In genomic region chr6:6881638-6882190, GRCm38 (mm10) we compare ENCODE assay signal across 8 mouse cellular contexts. TPM values are rescaled to one million over a fixed set of nuclear protein-coding genes. Genes with fewer than 3 reads are reported as not detected.
A peak's percentile ranks its signal among the peaks of the same experiment; 100 is the strongest.
DNase-seq lines count a peak whose midpoint lies in the region; ATAC-seq and TF ChIP-seq lines count a peak whose summit lies in the region.

Gene Dlx5 (minus strand): TSS chr6:6882085.

- peak within 1 kb of the TSS; percentile 74 for H3K4me3 ChIP-seq in forebrain, embryonic 16.5 days (replicated peaks; ENCODE audit: low read length)
- H3K4me3 ChIP-seq in intestine, postnatal 0 days (ENCODE audit: low read depth, low read length): peak within 1 kb of the TSS; percentile 33
- H3K4me3 ChIP-seq in testis, adult 2 months (ENCODE audit: control insufficient read depth, low read depth, low read length): peak within 1 kb of the TSS; percentile 72

- no peak for TF ChIP-seq POLR2A in testis, adult 2 months (IDR thresholded peaks at IDR 0.05; ENCODE audit: control insufficient read depth, low read depth, low read length)

- H3K4me2 ChIP-seq in forebrain, embryonic 16.5 days (ENCODE audit: low read length): peak within 1 kb of the TSS; percentile 79
- peak within 1 kb of the TSS; percentile 61 for H3K4me2 ChIP-seq in intestine, postnatal 0 days (replicated peaks; ENCODE audit: low read depth)

- H3K27ac ChIP-seq in forebrain, embryonic 16.5 days (ENCODE audit: low read length): peak within 1 kb of the TSS; percentile 94
- no peak within 1 kb of the TSS for H3K27ac ChIP-seq in intestine, postnatal 0 days (ENCODE audit: low read depth, low read length)
- H3K27ac ChIP-seq in testis, adult 2 months (ENCODE audit: control insufficient read depth, insufficient read depth, low read depth, low read length): no peak within 1 kb of the TSS

- H3K9me3 ChIP-seq in forebrain, embryonic 16.5 days (ENCODE audit: control insufficient read depth, low read length): no peaks in the 10 kb centered on the region
- no peaks in the 10 kb centered on the region for H3K9me3 ChIP-seq in intestine, postnatal 0 days (ENCODE audit: control insufficient read depth)

- H3K9ac ChIP-seq in forebrain, embryonic 16.5 days (replicated peaks; ENCODE audit: low read depth, low read length): peak within 1 kb of the TSS; percentile 88
- no peak within 1 kb of the TSS for H3K9ac ChIP-seq in intestine, postnatal 0 days (ENCODE audit: low read depth, low read length)

- H3K36me3 ChIP-seq in forebrain, embryonic 16.5 days (ENCODE audit: control insufficient read depth, insufficient read depth): no peaks in the 10 kb centered on the region
- no peaks in the 10 kb centered on the region for H3K36me3 ChIP-seq in intestine, postnatal 0 days (ENCODE audit: control insufficient read depth, insufficient read depth)
- H3K36me3 ChIP-seq in testis, adult 2 months (ENCODE audit: control insufficient read depth, insufficient read depth, low read length): no peaks in the 10 kb centered on the region

- WGBS in forebrain, embryonic 16.5 days: 0% methylated on average over 40 of the region's 42 CpGs
- WGBS in intestine, postnatal 0 days: under 1% methylated on average over 39 of the region's 42 CpGs

- CTCF ChIA-PET in Patski (lab: Charles Lee): no interaction called here

- peak; percentile 75 for ATAC-seq in Patski
- ATAC-seq in forebrain, embryonic 16.5 days: peak; percentile 92
- ATAC-seq in intestine, postnatal 0 days: no peak

- DNase-seq in cerebellum, postnatal 10 days: peak; percentile 54 to 55
- DNase-seq in cerebellum, adult 8-10 months: no peak
- no peak for DNase-seq in Patski (ENCODE audit: low read depth, low spot score)
- DNase-seq in mesoderm, embryonic 11.5 days (ENCODE audit: low read depth, low spot score): peak; percentile 49
- no peak for DNase-seq in thymus, postnatal 10 days (ENCODE audit: low spot score in 2 of 2)

- H3K4me1 ChIP-seq in forebrain, embryonic 16.5 days (replicated peaks; ENCODE audit: control insufficient read depth, insufficient read depth, low read length): peaks cover 21% of the 10 kb centered on the region
- no peaks in the 10 kb centered on the region for H3K4me1 ChIP-seq in intestine, postnatal 0 days (replicated peaks; ENCODE audit: control insufficient read depth, insufficient read depth, low read length)
- H3K4me1 ChIP-seq in testis, adult 2 months (ENCODE audit: control insufficient read depth, insufficient read depth, low read length): peaks cover 11% of the 10 kb centered on the region

- no peak for TF ChIP-seq CTCF in Patski (IDR thresholded peaks at IDR 0.05)
- TF ChIP-seq CTCF in intestine, postnatal 0 days (IDR thresholded peaks at IDR 0.05; ENCODE audit: low read depth): no peak
- no peak for TF ChIP-seq CTCF in testis, adult 2 months (IDR thresholded peaks at IDR 0.05; ENCODE audit: control insufficient read depth, insufficient read depth, insufficient replicate concordance, low read depth, low read length)

- H3K27me3 ChIP-seq in Patski: peaks cover under 1% of the 10 kb centered on the region
- peaks cover 20% of the 10 kb centered on the region for H3K27me3 ChIP-seq in forebrain, embryonic 16.5 days (replicated peaks; ENCODE audit: control insufficient read depth, insufficient read depth, low read length)
- H3K27me3 ChIP-seq in intestine, postnatal 0 days (replicated peaks; ENCODE audit: control insufficient read depth, insufficient read depth, low read length): peaks cover 79% of the 10 kb centered on the region
- H3K27me3 ChIP-seq in testis, adult 2 months (ENCODE audit: control insufficient read depth, insufficient read depth, low read length): peaks cover 2% of the 10 kb centered on the region; the same call in 1 of the 2 replicates

- POLR2A ChIA-PET in Patski (lab: Charles Lee): interaction anchor here (0.6 to 1.6 kb wide), 5 partner anchors 304 to 769 kb away, joined by 3 to 4 read pairs (median 3); no protein-coding TSS in a partner anchor

- in situ Hi-C loops in Patski (cut with MboI; ENCODE audit: low pct_unique_long_range_greater_than_20kb): loop anchor here (5.0 to 10.0 kb wide), 6 partner anchors 304 to 869 kb away; partner anchors contain the start of genes Sem1 and Slc25a13

RNA-seq across cellular contexts. Expression of gene Dlx5, which starts in this region (rescaled TPM):
- 15.9 TPM for polyA plus RNA-seq in Patski (2021)
- polyA plus RNA-seq in forebrain, embryonic 16.5 days (2015; fragmentation: Nextera tagmentation; extraction: Ambion mirVana): 74.3 and 75.7 TPM in 2 replicates
- polyA plus RNA-seq in intestine, postnatal 0 days (2015; fragmentation: Nextera tagmentation; extraction: Ambion mirVana): 0.27 and 0.33 TPM in 2 replicates
- 4.3 and 4.5 TPM in 2 replicates for polyA plus RNA-seq in testis, adult 2 months (2012; rRNA removed)

Comparison
In these comparisons a context has a peak if more than half of its experiments do, and no peak if none do; other contexts are left out.
1. DNase-seq: peak in cerebellum, postnatal 10 days (2 of 2) and mesoderm, embryonic 11.5 days (single experiment); none in cerebellum, adult 8-10 months (single experiment), Patski (single experiment) and thymus, postnatal 10 days (0 of 2).
2. Peak in every context shown above with its lines, with median percentiles within 50 percentile points of each other: H3K4me3 ChIP-seq.